Mouse (Mus musculus) bone marrow macrophage, adult 2 months (primary cell): ENCODE data around the gene Thap4. TPM values are rescaled to one million over a fixed set of nuclear protein-coding genes. Genes with fewer than 3 reads are reported as not detected.
"Not testable (repeated sequence)": the region's sequence is repeated elsewhere in the genome, so short reads cannot be mapped to it uniquely, and the experiment has no call there.

Experiments used
- H3K27ac ChIP-seq: 2 replicates; pipeline ENCODE4 v1.5.1; 2012; ENCODE audit warnings: low read depth, low read length; ENCODE audit not compliant: insufficient read depth
- H3K4me1 ChIP-seq: 2 replicates; pipeline ENCODE4 v1.6.1; 2012; ENCODE audit warnings: low read length; ENCODE audit not compliant: control insufficient read depth, insufficient read depth
- H3K4me3 ChIP-seq: 2 replicates; pipeline ENCODE4 v1.5.1; 2012; ENCODE audit warnings: mild to moderate bottlenecking, low read length, moderate library complexity; ENCODE audit not compliant: insufficient read depth
- CTCF ChIP-seq: IDR thresholded peaks from 2 replicates; pipeline ENCODE4 v1.5.1; 2012; ENCODE audit warnings: low read depth, mild to moderate bottlenecking, low read length, moderate library complexity
- POLR2A ChIP-seq: IDR thresholded peaks from 2 replicates; pipeline ENCODE4 v1.6.1; 2012; ENCODE audit warnings: mild to moderate bottlenecking, low read depth, low read length, borderline replicate concordance
- polyA plus RNA-seq: library from polyadenylated mRNA; stranded (reverse); fragments of >200 nt; gene quantifications from 2 replicates; pipeline ENCODE4 v1.2.4, GENCODE M21; 2012; ENCODE audit not compliant: missing spikeins, insufficient read depth, insufficient read length

Thap4 gene
- polyA plus RNA-seq, 1 experiment = 22.1 TPM

DNA sequence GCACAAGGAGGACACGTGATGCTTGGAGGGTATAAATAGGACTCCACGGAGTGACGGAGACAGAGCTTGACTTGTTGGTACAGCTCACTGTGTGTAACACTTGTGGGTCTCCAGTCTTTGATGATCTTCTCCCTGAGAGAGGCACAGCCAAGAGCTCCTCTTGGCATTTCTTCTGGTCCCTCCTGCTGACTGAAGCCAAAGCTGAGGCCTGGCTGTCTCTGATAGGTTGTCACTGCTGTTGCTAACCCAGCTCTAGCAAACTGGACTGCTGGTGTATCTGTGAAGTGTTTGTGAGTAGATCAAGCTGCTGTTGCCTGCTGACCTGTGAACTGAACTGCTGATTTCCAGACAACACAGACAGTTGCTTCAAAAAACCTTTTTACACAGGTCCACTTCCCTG lies 15.2 kb upstream of the Thap4 start:
- Histone ChIP-seq H3K27ac (no peak overlapping the region), H3K4me1 (peaks cover 8% of the 10 kb centered on the region), H3K4me3 (no peak overlapping the region)
- TF ChIP-seq POLR2A (no peak), CTCF (no peak)

DNA sequence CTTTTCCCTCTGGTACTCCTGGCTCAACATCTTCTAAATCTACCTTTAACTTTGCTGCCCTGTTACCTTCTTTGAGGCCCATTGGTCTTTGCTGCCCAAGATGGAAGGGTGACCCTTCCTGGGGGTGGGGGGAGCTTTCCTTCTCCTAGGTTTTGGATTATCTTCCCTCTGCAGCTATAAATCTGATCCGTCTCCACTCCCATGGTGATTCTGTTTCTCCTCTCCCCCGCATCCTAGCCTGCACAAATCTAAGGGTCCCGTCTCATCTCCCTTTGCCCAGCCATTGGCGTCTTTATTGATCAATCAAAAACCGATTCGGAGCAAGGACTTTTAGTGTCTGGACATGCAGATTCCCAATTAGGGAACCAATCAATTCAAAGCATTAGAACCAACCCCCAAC lies 12.9 kb upstream of the Thap4 start:
- Histone ChIP-seq H3K4me3 (no peak overlapping the region), H3K4me1 (peaks cover 14% of the 10 kb centered on the region), H3K27ac (no peak overlapping the region)
- no peak for TF ChIP-seq CTCF
- no peak for TF ChIP-seq POLR2A

DNA sequence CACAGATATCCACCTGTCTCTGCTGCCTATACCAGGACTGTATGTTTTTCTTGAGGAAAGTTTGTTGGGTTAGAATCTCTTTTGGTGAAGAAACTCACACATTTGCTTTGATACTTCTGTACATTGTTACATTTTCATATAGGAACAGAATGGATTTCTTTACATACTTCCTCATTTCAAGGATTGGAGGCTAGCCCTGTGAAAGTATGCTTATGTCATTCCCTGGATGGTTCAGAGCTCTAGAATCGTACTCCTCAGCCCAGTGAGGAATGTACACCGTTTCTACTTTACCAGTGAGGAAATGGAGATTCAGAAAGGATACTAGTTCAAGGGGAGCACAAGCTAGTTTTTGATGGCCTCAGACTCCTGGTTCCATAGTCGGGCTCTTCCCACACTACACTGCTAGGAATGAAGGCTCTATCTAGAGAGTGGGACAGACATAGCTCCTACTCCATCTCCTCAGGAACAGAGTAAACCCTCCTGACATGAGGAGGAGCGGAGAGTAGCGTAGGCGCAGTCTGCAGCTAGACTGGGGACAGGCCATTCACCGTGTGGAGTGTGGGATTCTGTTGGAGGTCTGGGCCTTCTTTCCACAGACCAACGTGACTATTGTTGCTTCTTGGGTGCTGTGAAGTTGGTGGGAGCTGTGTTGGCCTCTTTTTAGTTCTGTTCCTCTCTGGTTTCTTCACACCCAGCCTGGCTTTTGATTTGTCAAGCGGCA lies 10.4 kb upstream of the Thap4 start:
- peak overlapping the region; percentile 29 for H3K27ac ChIP-seq
- H3K4me1 ChIP-seq = peaks cover 14% of the 10 kb centered on the region
- TF ChIP-seq CTCF (no peak), POLR2A (no peak)
- H3K4me3 ChIP-seq = no peak overlapping the region

DNA sequence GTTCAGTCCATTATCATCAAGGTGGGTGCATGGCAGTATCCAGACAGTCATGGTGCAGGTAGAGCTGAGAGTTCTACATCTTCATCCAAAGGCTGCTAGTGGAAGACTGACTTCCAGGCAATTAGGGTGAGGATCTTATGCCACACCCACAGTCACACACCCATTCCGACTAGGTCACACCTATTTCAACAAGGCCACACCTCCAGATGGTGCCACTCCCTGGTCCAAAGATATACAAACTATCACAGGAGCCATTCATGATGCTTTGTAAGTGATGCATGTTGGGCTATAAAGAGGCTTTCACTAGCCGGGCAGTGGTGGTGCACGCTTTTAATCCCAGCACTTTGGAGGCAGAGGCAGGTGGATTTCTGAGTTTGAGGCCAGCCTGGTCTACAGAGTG lies 8.9 kb upstream of the Thap4 start:
- H3K4me3 ChIP-seq, H3K27ac ChIP-seq: not testable (repeated sequence)
- peaks cover 23% of the 10 kb centered on the region for H3K4me1 ChIP-seq

DNA sequence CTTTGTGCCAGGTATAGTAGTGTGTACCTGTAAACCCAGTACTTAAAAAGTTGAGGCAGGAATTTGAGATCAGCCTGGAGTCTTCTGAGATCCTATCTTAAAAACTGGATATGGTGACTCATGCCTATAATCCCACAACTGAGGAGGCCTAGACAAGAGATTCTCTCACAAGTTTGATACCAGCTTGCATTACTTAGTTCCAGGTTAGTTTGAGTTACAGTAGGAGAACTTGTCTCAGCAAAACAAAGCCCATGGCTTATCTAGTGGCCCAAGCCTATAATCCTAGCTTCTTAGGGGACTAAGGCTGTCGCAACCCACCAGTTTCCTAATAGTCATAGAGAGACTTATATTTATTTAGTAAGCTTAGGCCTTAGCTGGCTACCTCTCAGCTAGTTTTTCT lies 5.4 kb upstream of the Thap4 start:
- TF ChIP-seq CTCF (no peak), POLR2A (no peak)
- peaks cover 35% of the 10 kb centered on the region for H3K4me1 ChIP-seq
- no peak overlapping the region for H3K4me3 ChIP-seq
- no peak overlapping the region for H3K27ac ChIP-seq

DNA sequence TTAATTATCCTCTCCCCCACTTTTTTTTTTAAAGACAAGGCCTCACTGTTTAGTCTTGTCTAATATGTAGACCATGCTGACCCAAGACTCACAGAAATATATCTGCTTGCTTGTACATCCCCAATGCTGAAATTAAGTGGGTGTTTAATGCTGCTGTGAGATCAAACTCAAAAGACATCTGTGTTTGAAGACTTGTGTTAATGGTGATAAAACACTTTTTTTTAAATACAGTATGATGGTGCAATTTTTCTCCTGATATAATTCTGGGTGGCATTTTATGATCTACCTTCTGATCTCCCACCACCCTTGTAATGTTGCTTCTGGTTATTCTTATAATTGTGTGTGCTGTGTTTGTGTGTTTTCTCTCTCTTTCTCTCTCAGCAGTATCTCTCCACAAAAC lies 1.5 kb upstream of the Thap4 start:
- H3K27ac ChIP-seq = no peak overlapping the region
- peaks cover 37% of the 10 kb centered on the region for H3K4me1 ChIP-seq
- no peak overlapping the region for H3K4me3 ChIP-seq
- no peak for TF ChIP-seq CTCF
- TF ChIP-seq POLR2A = no peak

DNA sequence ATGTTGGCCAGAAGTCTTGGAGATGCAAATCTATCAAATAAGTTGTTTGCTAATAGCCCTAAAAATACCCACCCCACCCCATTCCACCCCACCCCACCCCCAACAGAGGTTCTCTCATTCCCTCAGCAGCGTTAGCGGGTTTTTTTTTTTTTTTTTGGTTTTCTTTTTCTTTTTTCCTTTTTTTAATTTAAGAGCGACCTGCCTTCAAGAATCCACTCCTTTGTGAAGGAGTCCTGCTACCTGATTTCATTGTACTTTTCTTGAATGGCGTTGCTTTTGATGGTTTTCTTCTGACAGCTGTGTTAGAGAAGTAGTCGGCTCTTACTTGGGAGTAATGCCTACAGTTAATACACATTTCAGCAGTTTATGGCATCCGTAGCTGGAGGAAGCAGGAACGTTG lies 954 bp upstream of the Thap4 start:
- Histone ChIP-seq H3K27ac (peak overlapping the region; percentile 78; the same call in 1 of the 2 replicates), H3K4me3 (peak overlapping the region; percentile 97), H3K4me1 (peaks cover 37% of the 10 kb centered on the region)
- TF ChIP-seq POLR2A (no peak), CTCF (no peak)

DNA sequence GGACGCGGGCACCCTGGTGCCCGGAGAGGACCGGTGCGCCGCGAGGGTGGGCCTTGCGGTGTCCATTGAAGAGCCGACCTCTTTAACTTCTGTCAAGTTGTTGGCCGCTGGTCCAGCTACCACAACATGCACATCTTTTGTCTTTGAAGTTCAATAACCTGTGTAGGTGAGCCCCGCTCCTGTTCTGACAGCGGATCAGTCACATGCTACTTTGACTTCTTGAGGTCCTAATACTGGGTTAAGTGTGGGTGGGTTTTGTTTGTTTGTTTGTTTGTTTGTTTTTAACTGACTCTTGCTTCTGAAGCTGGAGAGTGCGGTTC lies 587 bp upstream of the Thap4 start:
- H3K27ac ChIP-seq = peak overlapping the region; percentile 78
- TF ChIP-seq CTCF (no peak), POLR2A (no peak)
- H3K4me3 ChIP-seq = peak overlapping the region; percentile 97
- H3K4me1 ChIP-seq = peaks cover 37% of the 10 kb centered on the region

DNA sequence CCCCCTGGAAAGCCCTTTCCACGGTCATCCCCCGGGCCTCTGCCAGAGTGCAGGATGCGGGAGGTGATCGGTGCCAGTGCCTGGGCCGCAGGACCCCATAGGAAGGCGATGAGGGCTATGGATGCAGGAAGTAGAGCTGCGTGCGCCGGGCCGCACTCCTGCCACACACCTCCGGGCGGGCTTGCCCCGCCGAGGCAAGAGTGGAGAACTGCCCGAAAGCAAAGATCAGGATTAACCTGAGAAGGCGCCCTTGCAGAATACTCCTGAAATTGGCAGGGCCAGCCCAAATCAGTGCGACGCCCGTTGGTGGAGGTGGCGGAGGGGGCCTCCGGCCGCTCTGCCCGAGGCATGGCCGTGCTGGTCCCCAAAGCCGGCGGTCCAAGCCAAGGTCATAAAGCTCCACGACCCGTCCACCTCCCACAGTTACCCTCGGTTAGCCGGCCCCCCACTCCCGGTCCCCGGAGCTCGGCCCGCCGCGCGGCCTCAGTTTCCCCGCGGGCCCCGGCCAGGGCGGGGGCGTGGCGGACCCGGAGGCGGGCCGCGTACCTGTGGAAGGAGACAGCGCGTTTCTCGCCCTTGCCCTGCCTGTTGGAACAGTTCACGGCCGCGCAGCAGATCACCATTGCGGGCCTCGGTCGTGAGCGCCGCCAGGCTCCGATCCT lies 622 bp downstream of the Thap4 start:
- Histone ChIP-seq H3K27ac (peak overlapping the region; percentile 78), H3K4me3 (peak overlapping the region; percentile 97), H3K4me1 (peaks cover 36% of the 10 kb centered on the region)
- TF ChIP-seq CTCF = no peak
- 0 out of 2 replicates have a peak, but pooled peaks have one; percentile 0 for TF ChIP-seq POLR2A

DNA sequence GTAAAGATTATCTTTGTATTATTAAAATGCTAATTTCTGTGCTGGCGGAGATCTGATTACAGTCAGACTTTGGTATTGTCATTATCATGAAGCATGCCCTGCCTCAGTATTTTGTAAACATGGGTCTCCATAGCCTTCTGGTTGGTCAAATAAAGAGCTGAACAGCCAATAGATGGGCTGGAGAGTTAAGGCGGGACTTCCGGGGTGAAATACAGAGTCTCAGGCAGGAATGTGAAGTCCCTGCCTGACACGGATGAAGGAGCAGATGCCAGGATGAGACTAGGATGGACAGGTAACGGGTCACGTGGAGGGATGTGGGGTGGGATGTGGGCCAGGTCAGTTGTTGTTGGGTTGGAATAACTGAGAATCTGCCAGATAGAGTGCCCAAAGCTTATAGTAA lies 3.4 kb downstream of the Thap4 start, which contains the start of gene Atg4b:
TSS of gene Atg4b (plus strand) at position 211 of the 400 bp plus-strand sequence.
- Histone ChIP-seq H3K27ac (no peak within 1 kb of the TSS), H3K4me1 (peaks cover 19% of the 10 kb centered on the region), H3K4me3 (no peak within 1 kb of the TSS)
- TF ChIP-seq CTCF = no peak
